Mouse (Mus musculus) gastrocnemius, postnatal 4 days (tissue): ENCODE measurements at regions not wholly inside any gene's neighbourhood (a gene's known extent, or its start where the extent isn't known, plus 50 kb on each side); places are given as distances from the start of the nearest gene placed in this dataset.
A peak's percentile ranks its signal among the peaks of the same experiment; 100 is the strongest.

Source experiments
- DNase-seq, 2 experiments: peaks; one replicate each; pipeline ENCODE4 v3.0.0; 2021 to 2022; ENCODE audit warnings: low spot score in 2 of 2, mixed read lengths in 2 of 2

DNA sequence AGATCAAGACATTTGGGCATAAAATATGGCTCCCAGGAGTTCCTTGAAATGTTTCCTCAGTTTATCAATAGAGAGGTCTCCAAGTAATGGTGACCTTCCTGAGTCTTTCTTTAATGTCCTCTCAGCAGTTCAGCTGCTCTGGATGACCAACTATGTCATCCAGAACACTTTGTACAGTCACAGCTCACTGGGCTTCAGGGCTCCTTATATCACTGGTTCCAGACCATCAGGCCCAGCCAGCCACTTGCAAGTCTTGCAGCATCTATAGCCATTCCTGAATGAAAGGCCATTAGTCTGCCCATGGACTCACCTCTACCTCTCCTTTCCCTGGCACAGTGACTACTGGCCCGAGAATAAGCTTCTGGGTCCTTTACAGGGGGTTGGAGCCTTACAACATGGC is 437.8 kb upstream of the Meis1 start:
- DNase-seq: no peak

GRCm38 (mm10) chr11:19463730-19464358 is 445.1 kb upstream of the Meis1 start:
- peak in 1 of 2 experiments; percentile 25 for DNase-seq

- no peak for DNase-seq
These were observed 449.6 kb upstream of the Meis1 start for GRCm38 (mm10) chr11:19468373-19468772.

- DNase-seq: no peak
These were observed 450.0 kb upstream of the Meis1 start for GRCm38 (mm10) chr11:19468803-19469202.

- DNase-seq: no peak
These were observed 452.0 kb upstream of the Meis1 start for GRCm38 (mm10) chr11:19470648-19471341.

DNA sequence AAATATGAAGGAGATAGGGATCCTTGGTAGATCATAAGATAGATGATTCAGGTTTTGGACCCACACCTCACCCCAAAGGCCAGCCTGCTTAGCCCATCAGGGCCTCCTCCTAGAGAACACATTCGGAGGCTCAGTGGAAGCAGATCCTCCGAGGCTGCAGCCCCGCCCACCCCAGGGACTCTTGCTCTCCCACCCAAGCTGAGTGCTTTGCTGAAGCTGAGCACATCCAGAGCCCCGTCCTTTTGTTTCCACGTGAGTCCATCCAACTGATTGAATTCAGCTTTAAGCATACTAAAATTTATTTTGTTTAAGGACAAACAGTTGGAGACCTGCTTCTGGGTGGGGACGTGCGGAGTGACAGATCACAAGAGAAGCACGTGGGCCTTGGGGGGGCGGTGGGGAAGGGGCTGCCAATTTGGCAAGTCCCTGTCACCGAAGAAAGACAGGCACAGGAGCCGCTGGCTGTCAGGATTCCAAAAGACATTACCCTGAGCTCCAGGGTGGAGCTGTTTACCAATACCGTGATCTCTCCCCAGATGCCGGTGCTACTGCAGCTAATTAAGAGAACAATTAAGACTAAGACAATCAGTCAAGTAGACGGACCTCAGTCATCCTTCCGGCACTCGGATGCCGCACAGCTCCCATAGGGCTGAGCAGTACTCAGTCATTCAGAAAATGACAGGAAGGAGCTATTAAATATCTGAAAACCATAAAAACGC is 448.9 kb upstream of the Spred2 start:
- peak in 1 of 2 experiments; percentile 20 for DNase-seq

DNA sequence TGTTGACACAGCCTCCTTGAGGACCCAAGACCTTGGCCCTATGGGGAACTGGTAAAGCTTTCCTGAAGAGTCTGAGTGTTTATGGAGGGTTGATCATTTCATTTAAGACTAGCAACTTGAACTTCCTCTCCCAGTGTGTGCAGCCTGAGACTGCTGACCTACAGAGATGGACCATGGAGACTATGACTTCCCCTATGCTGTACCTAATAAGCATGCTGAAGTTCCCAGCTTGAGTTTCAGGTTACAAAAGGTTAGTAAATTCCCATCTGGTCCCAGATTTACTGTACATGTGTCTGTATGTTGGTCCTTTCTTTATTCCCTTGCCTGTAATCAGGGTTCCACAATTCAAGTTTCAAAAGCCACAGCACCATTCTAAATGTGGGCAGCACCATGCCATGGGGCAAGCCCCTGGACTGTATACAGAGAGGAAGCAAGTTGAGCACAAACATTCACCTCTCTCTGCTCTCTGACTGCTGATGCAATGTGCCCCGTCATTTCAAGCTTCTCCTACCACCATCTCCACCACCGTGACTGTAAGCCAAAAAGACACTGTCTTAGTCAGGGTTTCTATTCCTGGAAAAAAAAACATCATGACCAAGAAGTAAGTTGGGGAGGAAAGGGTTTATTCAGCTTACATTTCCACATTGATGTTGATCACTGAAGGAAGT is 431.0 kb upstream of the Spred2 start:
- no peak for DNase-seq

- no peak for DNase-seq
These were observed 402.5 kb upstream of the Spred2 start for GRCm38 (mm10) chr11:19521721-19522120.

GRCm38 (mm10) chr11:19523853-19524487 is 400.2 kb upstream of the Spred2 start:
- DNase-seq: no peak

GRCm38 (mm10) chr11:19529126-19529525 is 395.0 kb upstream of the Spred2 start:
- no peak for DNase-seq

- no peak for DNase-seq
These were observed 393.5 kb upstream of the Spred2 start for GRCm38 (mm10) chr11:19530652-19531051.

DNA sequence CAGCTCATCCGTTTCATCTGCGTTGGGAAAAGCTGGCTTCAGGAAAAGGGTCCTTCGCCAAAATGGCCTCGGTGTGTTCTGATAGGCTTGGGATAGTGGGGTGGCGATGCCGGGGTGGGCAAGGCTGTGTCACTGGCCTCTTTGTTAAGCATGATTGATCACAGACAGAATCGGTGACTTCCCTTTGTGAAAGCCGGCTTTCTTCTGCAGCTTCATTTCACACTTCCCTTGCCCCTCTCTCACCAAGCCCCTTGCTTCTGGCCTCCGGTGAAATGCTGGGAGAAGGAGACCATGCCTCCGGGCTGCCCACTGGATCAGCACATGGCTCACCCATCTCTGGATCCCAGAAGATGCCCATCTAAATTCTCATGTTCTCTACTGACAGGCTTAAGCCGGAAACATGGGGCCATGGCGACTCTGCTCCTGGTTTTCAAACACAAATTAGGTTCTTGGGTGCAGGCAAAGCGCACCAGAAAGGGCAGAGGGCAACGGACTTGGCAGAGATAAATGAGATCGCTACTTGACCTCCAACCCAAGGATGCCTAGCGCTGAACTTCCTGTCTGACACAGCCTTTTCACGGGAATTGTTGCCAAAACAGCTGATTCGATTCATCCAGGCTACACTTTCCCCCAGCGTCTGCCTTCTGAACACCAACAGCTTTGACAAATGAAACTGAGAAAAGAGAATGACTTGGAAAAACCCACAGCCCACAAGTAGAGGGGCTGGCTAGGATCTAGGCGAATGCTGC is 392.7 kb upstream of the Spred2 start:
- no peak for DNase-seq

DNA sequence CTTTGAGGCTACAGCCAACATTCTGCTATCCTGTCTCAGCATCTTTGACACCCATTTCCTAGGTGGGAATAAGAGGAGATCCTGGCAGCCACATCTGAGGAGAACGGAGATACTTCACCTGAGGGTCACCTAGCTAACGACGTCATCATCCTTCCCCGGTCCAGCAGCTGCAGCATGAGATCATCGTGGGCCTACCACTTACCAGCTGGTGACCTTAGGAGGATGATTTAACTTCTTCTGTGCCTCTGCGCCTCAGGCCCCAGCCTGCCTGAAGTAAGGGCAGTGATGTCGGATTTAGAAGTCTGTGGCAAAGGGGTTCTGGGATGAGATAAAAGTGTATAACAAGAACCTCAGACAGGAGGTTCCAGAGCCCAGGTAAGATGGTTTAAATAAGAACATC is 391.3 kb upstream of the Spred2 start:
- no peak for DNase-seq

DNA sequence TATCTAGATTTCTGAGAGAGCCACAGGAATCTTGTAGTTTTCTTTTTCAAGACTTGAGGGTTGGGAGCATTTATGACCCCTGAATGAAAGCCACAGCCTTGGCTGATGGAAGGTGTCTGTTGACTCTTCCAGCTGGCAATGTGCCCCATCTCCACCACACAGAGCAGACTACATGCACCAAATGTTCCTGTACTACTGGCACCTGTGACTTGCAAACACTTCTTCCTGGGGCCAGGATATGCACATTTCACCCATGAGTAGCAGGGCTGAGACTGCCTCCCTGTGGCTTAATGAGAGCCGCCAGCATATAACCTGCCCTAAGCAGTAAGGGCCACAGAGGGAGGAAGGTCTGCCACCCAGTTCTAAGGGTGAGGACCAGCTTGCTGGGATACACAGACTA is 390.5 kb upstream of the Spred2 start:
- DNase-seq: no peak

- DNase-seq: no peak
These were observed 389.0 kb upstream of the Spred2 start for GRCm38 (mm10) chr11:19535215-19535614.

DNA sequence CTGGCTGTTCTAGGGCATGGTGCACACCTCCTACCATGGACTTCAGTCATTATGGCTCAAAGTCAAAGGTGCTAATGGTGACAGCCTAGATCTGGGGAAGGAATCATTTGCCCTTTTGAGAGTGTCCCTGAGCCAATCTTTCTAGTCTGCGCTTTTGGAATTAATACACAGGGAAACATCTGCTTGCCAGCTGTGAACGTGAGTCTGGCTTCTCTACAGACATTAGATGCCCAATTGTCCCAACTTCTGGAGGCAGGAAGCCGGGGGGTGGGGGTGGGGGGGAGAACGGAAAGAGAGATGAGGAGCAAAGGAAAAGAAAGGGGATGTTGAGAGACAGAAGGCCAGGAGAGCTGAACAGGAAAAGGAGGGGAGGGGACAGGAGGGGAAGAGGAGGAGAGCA is 377.9 kb upstream of the Spred2 start:
- no peak for DNase-seq

- DNase-seq: no peak
These were observed 369.7 kb upstream of the Spred2 start for GRCm38 (mm10) chr11:19554316-19554946.

DNA sequence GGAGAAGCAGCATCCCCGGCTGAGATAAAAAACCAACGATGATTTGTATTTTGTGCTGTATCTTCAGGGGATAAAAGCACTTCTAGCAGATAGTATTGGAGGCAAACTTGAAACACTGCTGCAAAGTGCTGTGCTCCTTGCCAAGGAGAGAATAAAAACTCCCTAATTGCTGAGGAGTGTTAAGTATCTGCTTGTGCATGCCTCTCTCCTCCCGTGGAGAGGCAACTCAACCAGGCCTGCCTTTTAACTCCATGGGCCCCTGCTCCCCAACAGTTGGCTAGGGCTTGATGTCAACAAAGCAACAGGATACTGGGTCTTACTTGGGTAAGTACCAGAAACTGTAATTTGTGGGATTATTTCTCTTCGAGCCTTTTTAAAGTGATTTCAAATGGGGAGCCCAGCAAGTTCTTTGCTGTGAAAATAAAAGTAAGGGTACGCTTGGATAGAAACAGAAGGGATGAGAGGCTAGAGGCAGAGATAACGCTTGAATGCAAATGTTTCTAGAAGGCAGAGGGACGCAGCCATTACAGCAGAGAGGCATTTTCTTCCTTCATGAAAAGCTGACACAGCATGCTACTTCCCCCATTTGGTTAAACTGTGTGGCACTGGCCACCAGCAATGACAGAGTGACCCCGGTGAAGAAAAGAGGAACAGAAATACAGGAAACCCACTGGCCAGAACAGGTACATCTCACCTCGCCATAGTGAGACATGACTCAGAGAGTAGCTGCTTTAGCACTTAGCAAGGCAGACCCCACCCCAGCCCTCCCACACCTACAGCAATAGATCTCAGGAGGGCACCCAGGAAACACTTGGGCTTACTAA is 369.0 kb upstream of the Spred2 start:
- DNase-seq: no peak

GRCm38 (mm10) chr11:19560452-19560851 is 363.7 kb upstream of the Spred2 start:
- no peak for DNase-seq
